Mouse (Mus musculus): ENCODE results near the gene Olfr845. TPM values are rescaled to one million over a fixed set of nuclear protein-coding genes. Genes with fewer than 3 reads are reported as not detected.

Olfr845 gene
- total RNA-seq (2021) = not detected
- long read RNA-seq = 0 reads

GRCm38 (mm10) chr9:19336157-19336556, at the start of gene Olfr845:
TSS of gene Olfr845 (plus strand) at chr9:19336457.
- no peak for DNase-seq (ENCODE audit: low spot score in 2 of 2)

GRCm38 (mm10) chr9:19316047-19316446, 20.2 kb upstream of the Olfr845 start, which contains the start of gene Olfr844:
TSS of gene Olfr844 (plus strand) at chr9:19316347.
- DNase-seq (ENCODE audit: low spot score in 2 of 2) = no peak

- no peak for DNase-seq (ENCODE audit: low spot score in 2 of 2)
Measured at GRCm38 (mm10) chr9:19363905-19364304, 27.6 kb downstream of the Olfr845 start, which contains the start of gene Olfr846. TSS of gene Olfr846 (minus strand) at chr9:19364005.

GRCm38 (mm10) chr9:19378569-19378968, 42.3 kb downstream of the Olfr845 start, which contains the start of gene Olfr847:
TSS of gene Olfr847 (minus strand) at chr9:19378669.
- no peak for DNase-seq (ENCODE audit: low spot score in 2 of 2)

Other genes with a start within 250 kb of the Olfr845 start
- gene Olfr836, start 216.1 kb upstream of the Olfr845 start, total RNA-seq (2021) = not detected
- not detected for gene Olfr837, start 200.1 kb upstream of the Olfr845 start, total RNA-seq (2021)
- under 1 TPM; 0.05 to 0.07 TPM for gene Olfr839-ps1, start 159.1 kb upstream of the Olfr845 start, total RNA-seq (2021)
- not detected for gene Olfr843, start 84.5 kb upstream of the Olfr845 start, total RNA-seq (2021)
- gene Olfr844, start 20.1 kb upstream of the Olfr845 start, total RNA-seq (2021) = not detected
- gene Olfr846, start 27.5 kb downstream of the Olfr845 start, total RNA-seq (2021) = not detected
- not detected for gene Olfr847, start 42.2 kb downstream of the Olfr845 start, total RNA-seq (2021)
- gene Olfr849, start 103.8 kb downstream of the Olfr845 start, total RNA-seq (2021) = not detected
- not detected for gene Olfr850, start 141.8 kb downstream of the Olfr845 start, total RNA-seq (2021)
- not detected for gene Olfr851, start 156.8 kb downstream of the Olfr845 start, total RNA-seq (2021)
- not detected for gene Olfr853, start 204.6 kb downstream of the Olfr845 start, total RNA-seq (2021)
- not detected for gene Olfr854, start 230.9 kb downstream of the Olfr845 start, total RNA-seq (2021)
- not detected for gene Olfr855, start 246.2 kb downstream of the Olfr845 start, total RNA-seq (2021)

Measured in layer of hippocampus, postnatal 10 days (tissue).